Mouse (Mus musculus) hindbrain, embryonic 13.5 days (tissue): Measurements from ENCODE around the gene Ugt2b35. TPM values are rescaled to one million over a fixed set of nuclear protein-coding genes. Genes with fewer than 3 reads are reported as not detected.
"Not testable (repeated sequence)": the region's sequence is repeated elsewhere in the genome, so short reads cannot be mapped to it uniquely, and the experiment has no call there.

Experiments
- ATAC-seq: fragments of 200-750 bp; cut with Nextera tagmentation; 2 replicates; pipeline ENCODE4 v1.8.0; 2017; ENCODE audit warnings: moderate TSS enrichment; ENCODE audit not compliant: low FRiP score
- H3K27ac ChIP-seq: fragments of 300-500 bp; sonication (generic); 2 replicates; pipeline ENCODE4 v1.5.1; 2015; ENCODE audit warnings: inconsistent platforms, mild to moderate bottlenecking, moderate library complexity
- H3K27me3 ChIP-seq: fragments of 300-500 bp; sonication (generic); 2 replicates; pipeline ENCODE4 v1.6.1; 2015; ENCODE audit warnings: mild to moderate bottlenecking, inconsistent platforms
- H3K36me3 ChIP-seq: fragments of 300-500 bp; sonication (generic); 2 replicates; pipeline ENCODE4 v1.6.1; 2015; ENCODE audit warnings: mild to moderate bottlenecking, inconsistent platforms
- H3K4me1 ChIP-seq: fragments of 300-500 bp; sonication (generic); replicated peaks from 2 replicates; pipeline ENCODE4 v1.6.1; 2015; ENCODE audit warnings: inconsistent platforms
- H3K4me2 ChIP-seq: fragments of 300-500 bp; sonication (generic); 2 replicates; pipeline ENCODE4 v1.6.1; 2015; ENCODE audit warnings: inconsistent platforms, mild to moderate bottlenecking, moderate library complexity
- H3K4me3 ChIP-seq: fragments of 300-500 bp; sonication (generic); 2 replicates; pipeline ENCODE4 v1.5.1; 2015; ENCODE audit warnings: mild to moderate bottlenecking, inconsistent platforms
- H3K9ac ChIP-seq: fragments of 300-500 bp; sonication (generic); 2 replicates; pipeline ENCODE4 v1.6.1; 2015; ENCODE audit warnings: mild to moderate bottlenecking, inconsistent platforms
- H3K9me3 ChIP-seq: fragments of 300-500 bp; sonication (generic); 2 replicates; pipeline ENCODE4 v1.6.1; 2016; ENCODE audit warnings: inconsistent platforms
- WGBS: fragments of 180-500 bp; shearing (Covaris S2); methylation state at CpG from one replicate; pipeline ENCODE4 v1.1.7; 2015; 5-methylcytosine and 5-hydroxymethylcytosine counted together
- polyA plus RNA-seq: library from polyadenylated mRNA; unstranded; fragments of >200 nt; fragmentation: Nextera tagmentation; extraction: Ambion mirVana; gene quantifications from 2 replicates; pipeline ENCODE4 v1.2.1, GENCODE M21; 2015

Gene Ugt2b35
- not detected in 2 replicates for polyA plus RNA-seq

DNA sequence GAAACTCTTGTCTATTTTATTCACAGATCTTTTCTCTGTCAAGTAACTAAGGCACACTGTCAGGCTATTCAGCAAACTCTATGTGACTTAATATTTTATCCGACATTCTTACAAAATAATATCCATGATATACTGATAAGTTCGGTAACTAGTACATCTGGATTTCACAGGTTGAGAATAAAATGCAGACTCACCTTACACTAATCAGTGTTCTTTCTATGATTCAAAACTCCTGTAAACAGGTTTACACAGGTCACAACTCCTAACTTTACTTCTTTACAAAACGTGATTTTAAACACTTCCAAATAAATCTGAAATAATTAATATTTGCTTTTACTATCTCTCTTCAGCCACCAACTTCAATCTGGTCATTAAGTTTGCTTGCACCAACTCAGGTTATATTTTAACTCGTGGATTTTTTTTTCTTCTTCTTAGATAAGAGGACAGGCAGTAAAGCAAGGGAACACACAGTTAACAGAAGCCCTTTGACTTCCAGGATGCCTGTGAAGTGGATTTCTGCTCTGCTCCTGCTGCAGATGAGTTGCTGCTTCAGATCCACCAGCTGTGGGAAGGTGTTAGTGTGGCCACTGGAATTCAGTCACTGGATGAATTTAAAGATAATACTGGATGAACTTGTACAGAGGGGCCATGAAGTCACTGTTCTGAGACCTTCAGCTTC, at the start of gene Ugt2b35:
TSS of gene Ugt2b35 (plus strand) at position 466 of the 679 bp plus-strand sequence.
- WGBS = 77% methylated on average over 4 of the region's 4 CpGs
- H3K9me3 ChIP-seq = no peaks in the 10 kb centered on the region
- no peak within 1 kb of the TSS for H3K9ac ChIP-seq
- H3K27me3 ChIP-seq = no peaks in the 10 kb centered on the region
- H3K27ac ChIP-seq = no peak within 1 kb of the TSS
- ATAC-seq = no peak
- no peak within 1 kb of the TSS for H3K4me2 ChIP-seq
- H3K36me3 ChIP-seq = no peaks in the 10 kb centered on the region
- no peak within 1 kb of the TSS for H3K4me3 ChIP-seq
- no peaks in the 10 kb centered on the region for H3K4me1 ChIP-seq

GRCm38 (mm10) chr5:86960504-86960903, 40.2 kb upstream of the Ugt2b35 start:
- Histone ChIP-seq H3K4me3 (no peak overlapping the region), H3K4me2 (no peak overlapping the region), H3K4me1 (no peaks in the 10 kb centered on the region), H3K9me3 (no peaks in the 10 kb centered on the region), H3K36me3 (no peaks in the 10 kb centered on the region), H3K9ac (no peak overlapping the region), H3K27me3 (no peaks in the 10 kb centered on the region), H3K27ac (no peak overlapping the region)
- no peak for ATAC-seq
- WGBS = 86% methylated on average over 3 of the region's 3 CpGs

- Histone ChIP-seq H3K9me3 (no peaks in the 10 kb centered on the region), H3K4me3 (no peak overlapping the region), H3K36me3 (no peaks in the 10 kb centered on the region), H3K4me2 (no peak overlapping the region), H3K9ac (no peak overlapping the region), H3K27ac (no peak overlapping the region), H3K27me3 (no peaks in the 10 kb centered on the region), H3K4me1 (no peaks in the 10 kb centered on the region)
- 85% methylated on average over 3 of the region's 3 CpGs for WGBS
- ATAC-seq = no peak
Observed at GRCm38 (mm10) chr5:86961587-86962358, 38.9 kb upstream of the Ugt2b35 start.

DNA sequence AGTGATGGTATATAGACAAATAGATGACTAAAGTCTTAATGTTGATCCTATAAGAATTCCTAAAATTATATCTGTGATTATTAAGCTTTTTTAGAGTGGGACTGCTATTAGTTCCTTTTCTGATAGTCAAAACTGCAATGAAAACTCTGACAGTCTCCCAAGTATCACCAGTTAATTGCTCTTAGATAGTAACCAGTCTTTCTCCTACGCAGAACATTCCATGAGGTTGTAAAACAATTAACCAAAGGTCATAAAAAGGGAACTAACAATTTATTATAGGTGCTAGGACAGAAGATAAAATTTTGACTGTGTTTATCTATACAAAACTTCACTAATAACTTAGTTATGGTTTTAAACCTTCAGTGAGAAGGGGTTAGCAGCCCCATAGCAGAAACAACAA, 37.8 kb upstream of the Ugt2b35 start:
- H3K27ac ChIP-seq, H3K36me3 ChIP-seq, H3K4me3 ChIP-seq, ATAC-seq, H3K4me2 ChIP-seq, H3K4me1 ChIP-seq, H3K27me3 ChIP-seq, H3K9me3 ChIP-seq, H3K9ac ChIP-seq: not testable (repeated sequence)
- WGBS = 74% methylated on average over 1 of the region's 1 CpGs

- ATAC-seq = not testable (repeated sequence)
- 96% methylated on average over 5 of the region's 5 CpGs for WGBS
Observed at GRCm38 (mm10) chr5:86967271-86967670, 33.4 kb upstream of the Ugt2b35 start.

GRCm38 (mm10) chr5:87004735-87005134, 4.1 kb downstream of the Ugt2b35 start:
- H3K27ac ChIP-seq = no peak overlapping the region
- no peak overlapping the region for H3K4me2 ChIP-seq
- H3K36me3 ChIP-seq = no peaks in the 10 kb centered on the region
- H3K9ac ChIP-seq = no peak overlapping the region
- ATAC-seq = no peak
- 90% methylated on average over 6 of the region's 6 CpGs for WGBS
- H3K27me3 ChIP-seq = no peaks in the 10 kb centered on the region
- no peaks in the 10 kb centered on the region for H3K4me1 ChIP-seq
- H3K4me3 ChIP-seq = no peak overlapping the region
- H3K9me3 ChIP-seq = no peaks in the 10 kb centered on the region

More at GRCm38 (mm10) chr5:86967271-86967670, 33.4 kb upstream of the Ugt2b35 start:
- H3K9me3 ChIP-seq, H3K4me2 ChIP-seq, H3K27me3 ChIP-seq, H3K36me3 ChIP-seq, H3K27ac ChIP-seq, H3K4me1 ChIP-seq, H3K4me3 ChIP-seq, H3K9ac ChIP-seq: not testable (repeated sequence)

GRCm38 (mm10) chr5:87015477-87015876, 14.8 kb downstream of the Ugt2b35 start:
- H3K4me3 ChIP-seq = no peak overlapping the region
- no peaks in the 10 kb centered on the region for H3K36me3 ChIP-seq
- no peaks in the 10 kb centered on the region for H3K9me3 ChIP-seq
- no peaks in the 10 kb centered on the region for H3K27me3 ChIP-seq
- no peak for ATAC-seq
- no peaks in the 10 kb centered on the region for H3K4me1 ChIP-seq
- no peak overlapping the region for H3K9ac ChIP-seq
- 91% methylated on average over 3 of the region's 3 CpGs for WGBS
- no peak overlapping the region for H3K4me2 ChIP-seq
- no peak overlapping the region for H3K27ac ChIP-seq

DNA sequence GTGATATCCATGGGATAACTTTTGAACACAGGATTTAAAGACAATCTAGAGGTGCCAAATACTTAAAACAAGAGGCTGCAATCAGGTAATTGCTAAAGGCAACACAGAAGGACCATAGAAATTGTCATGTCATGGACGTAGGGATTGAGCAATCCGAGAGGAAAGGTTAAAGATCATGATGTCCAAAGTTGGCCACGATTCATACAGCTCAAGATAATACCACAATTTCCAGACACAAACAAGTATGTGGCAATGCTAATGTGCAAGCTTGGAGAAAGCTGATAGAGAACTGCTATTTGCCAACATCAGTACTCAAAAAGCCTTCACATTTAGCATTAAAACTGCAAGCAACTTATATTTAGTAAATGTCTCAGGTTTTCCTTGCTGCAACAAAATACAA, 26.7 kb downstream of the Ugt2b35 start:
- Histone ChIP-seq H3K4me2 (no peak overlapping the region), H3K4me1 (no peaks in the 10 kb centered on the region), H3K36me3 (no peaks in the 10 kb centered on the region), H3K4me3 (no peak overlapping the region), H3K9me3 (no peaks in the 10 kb centered on the region), H3K27me3 (no peaks in the 10 kb centered on the region), H3K9ac (no peak overlapping the region), H3K27ac (no peak overlapping the region)
- 84% methylated on average over 3 of the region's 3 CpGs for WGBS
- no peak for ATAC-seq

DNA sequence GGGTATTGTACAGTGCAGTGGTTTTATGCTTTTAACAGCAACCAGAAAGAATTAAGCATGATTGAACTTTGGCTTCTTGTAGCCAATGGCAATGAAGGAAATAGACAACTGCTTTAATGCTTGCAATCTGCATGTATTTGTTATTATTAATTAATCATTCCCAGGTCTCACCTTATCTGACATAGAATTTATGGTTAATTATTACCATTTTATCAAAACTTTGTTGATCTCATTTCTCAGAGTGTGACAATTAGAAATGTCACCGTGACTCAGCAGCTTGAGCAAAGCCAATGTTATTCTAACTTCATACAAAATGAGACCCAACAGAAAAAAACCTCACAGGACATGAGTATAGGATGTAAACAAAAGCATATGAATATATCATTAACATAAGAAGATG, 30.0 kb downstream of the Ugt2b35 start:
- Histone ChIP-seq H3K4me3 (no peak overlapping the region), H3K9me3 (no peaks in the 10 kb centered on the region), H3K4me2 (no peak overlapping the region), H3K4me1 (no peaks in the 10 kb centered on the region), H3K9ac (no peak overlapping the region), H3K27me3 (no peaks in the 10 kb centered on the region), H3K27ac (no peak overlapping the region), H3K36me3 (no peaks in the 10 kb centered on the region)
- ATAC-seq = no peak
- 90% methylated on average over 1 of the region's 1 CpGs for WGBS

Other genes with a start within 250 kb of the Ugt2b35 start
- 41.0 and 42.4 TPM in 2 replicates for gene Ythdc1, start 196.6 kb upstream of the Ugt2b35 start, polyA plus RNA-seq
- gene Ugt2b34, start 93.9 kb upstream of the Ugt2b35 start, polyA plus RNA-seq = 0.08 TPM in 1 of 2 replicates, not detected in the other
- gene Ugt2b1, start 74.3 kb upstream of the Ugt2b35 start, polyA plus RNA-seq = not detected in 2 replicates
- gene Ugt2b36, start 91.7 kb downstream of the Ugt2b35 start, polyA plus RNA-seq = not detected in 2 replicates
- gene Ugt2b5, start 139.5 kb downstream of the Ugt2b35 start, polyA plus RNA-seq = 0.10 and 0.12 TPM in 2 replicates